ENCODE assay signal across 31 mouse cellular contexts in genomic region chr7:102137898-102138297, GRCm38 (mm10). TPM values are rescaled to one million over a fixed set of nuclear protein-coding genes. Genes with fewer than 3 reads are reported as not detected.
"Had no signal": no experiment of that assay in that cellular context is flagged by ENCODE, and none has a peak within 500 bp of the region (broad histone marks: within the 10 kb centered on the region; RNA-seq: fewer than 3 reads in every experiment).

No protein-coding gene starts in this region.

- ATAC-seq: hindbrain, embryonic 16.5 days; inflammation-experienced regulatory T-cells, adult 6 months; intestine, embryonic 16.5 days had no signal

- H3K9ac ChIP-seq: heart, embryonic 13.5 days; heart, embryonic 15.5 days; hindbrain, embryonic 12.5 days; hindbrain, embryonic 14.5 days; limb, embryonic 12.5 days; liver, embryonic 13.5 days; liver, embryonic 15.5 days had no signal

- H3K27ac ChIP-seq: heart, adult 2 months; heart, embryonic 13.5 days; heart, embryonic 15.5 days; hindbrain, embryonic 10.5 days; hindbrain, embryonic 12.5 days; hindbrain, embryonic 14.5 days; layer of hippocampus, adult 2 months; left cerebral cortex, adult 2 months; limb, embryonic 10.5 days; limb, embryonic 12.5 days; liver, embryonic 13.5 days; liver, embryonic 15.5 days had no signal

- H3K4me3 ChIP-seq: heart, adult 2 months; heart, embryonic 13.5 days; heart, embryonic 15.5 days; hindbrain, embryonic 10.5 days; hindbrain, embryonic 12.5 days; layer of hippocampus, adult 2 months; left cerebral cortex, adult 2 months; limb, embryonic 10.5 days; limb, embryonic 12.5 days; liver, embryonic 13.5 days; liver, embryonic 15.5 days had no signal

- H3K4me1 ChIP-seq: heart, embryonic 13.5 days; heart, embryonic 15.5 days; hindbrain, embryonic 10.5 days; hindbrain, embryonic 12.5 days; limb, embryonic 10.5 days; limb, embryonic 12.5 days; liver, embryonic 13.5 days; liver, embryonic 15.5 days had no signal

- H3K27me3 ChIP-seq: heart, embryonic 13.5 days; heart, embryonic 15.5 days; hindbrain, embryonic 12.5 days; limb, embryonic 12.5 days; liver, embryonic 13.5 days; liver, embryonic 15.5 days had no signal

- H3K9me3 ChIP-seq: heart, embryonic 13.5 days; heart, embryonic 15.5 days; hindbrain, embryonic 10.5 days; hindbrain, embryonic 12.5 days; limb, embryonic 10.5 days; limb, embryonic 12.5 days; liver, embryonic 13.5 days; liver, embryonic 15.5 days had no signal

- H3K4me2 ChIP-seq: heart, embryonic 11.5 days; heart, embryonic 13.5 days; heart, embryonic 15.5 days; hindbrain, embryonic 12.5 days; hindbrain, embryonic 14.5 days; limb, embryonic 12.5 days; liver, embryonic 11.5 days; liver, embryonic 13.5 days; liver, embryonic 15.5 days had no signal

- DNase-seq: gastrocnemius, postnatal 14 days; gastrocnemius, postnatal 36 days; heart, adult 11 months; heart, adult 2 months had no signal

RNA-seq across cellular contexts. Expression of gene Chrna10, which starts 21.3 kb away (rescaled TPM):
- total RNA-seq: gastrocnemius, adult 18-20 months; gastrocnemius, adult 8-10 months; gastrocnemius, postnatal 36 days; heart, adult 2 months; heart, postnatal 14 days; layer of hippocampus, postnatal 10 days had no signal
- polyA plus RNA-seq: heart, embryonic 11.5 days; hindbrain, embryonic 10.5 days; hindbrain, embryonic 12.5 days; hindbrain, embryonic 16.5 days; inflammation-experienced regulatory T-cells, adult 6 months; kidney, embryonic 14.5 days; kidney, embryonic 16.5 days; limb, embryonic 12.5 days; liver, embryonic 11.5 days; liver, embryonic 13.5 days; liver, embryonic 15.5 days had no signal

RNA-seq across cellular contexts. Expression of gene Art5, which starts 28.6 kb away (rescaled TPM):
- total RNA-seq: layer of hippocampus, adult 2 months; layer of hippocampus, postnatal 10 days; layer of hippocampus, postnatal 25 days; left cerebral cortex, adult 2 months; left cerebral cortex, postnatal 14 days; left cerebral cortex, postnatal 36 days had no signal

RNA-seq across cellular contexts. Expression of gene Art1, which starts 36.4 kb away (rescaled TPM):
- total RNA-seq: layer of hippocampus, adult 2 months; layer of hippocampus, postnatal 10 days; layer of hippocampus, postnatal 25 days; left cerebral cortex, adult 2 months; left cerebral cortex, postnatal 14 days; left cerebral cortex, postnatal 36 days had no signal
- polyA plus RNA-seq: inflammation-experienced regulatory T-cells, adult 6 months had no signal

RNA-seq across cellular contexts. Expression of gene Trpc2, which starts 55.0 kb away (rescaled TPM):
- polyA plus RNA-seq: gonadal fat pad, adult 2 months; heart, embryonic 11.5 days; heart, embryonic 13.5 days; heart, embryonic 15.5 days; heart, postnatal 0 days; hindbrain, embryonic 10.5 days; hindbrain, embryonic 14.5 days; hindbrain, embryonic 16.5 days; intestine, embryonic 16.5 days; kidney, embryonic 14.5 days; limb, embryonic 10.5 days; limb, embryonic 12.5 days; liver, embryonic 11.5 days; liver, embryonic 13.5 days; liver, embryonic 15.5 days had no signal
